Mouse (Mus musculus) retina, embryonic 14.5 days (tissue): ENCODE measurements at regions not wholly inside any gene's neighbourhood (a gene's known extent, or its start where the extent isn't known, plus 50 kb on each side); places are given as distances from the start of the nearest gene placed in this dataset.

Experiments
- DNase-seq: peaks from one replicate; pipeline ENCODE4 v3.0.0-alpha.2; 2015; ENCODE audit warnings: low spot score

GRCm38 (mm10) chr16:95929700-95930435 lies 60.9 kb downstream of the Psmg1 start:
- DNase-seq: no peak

DNA sequence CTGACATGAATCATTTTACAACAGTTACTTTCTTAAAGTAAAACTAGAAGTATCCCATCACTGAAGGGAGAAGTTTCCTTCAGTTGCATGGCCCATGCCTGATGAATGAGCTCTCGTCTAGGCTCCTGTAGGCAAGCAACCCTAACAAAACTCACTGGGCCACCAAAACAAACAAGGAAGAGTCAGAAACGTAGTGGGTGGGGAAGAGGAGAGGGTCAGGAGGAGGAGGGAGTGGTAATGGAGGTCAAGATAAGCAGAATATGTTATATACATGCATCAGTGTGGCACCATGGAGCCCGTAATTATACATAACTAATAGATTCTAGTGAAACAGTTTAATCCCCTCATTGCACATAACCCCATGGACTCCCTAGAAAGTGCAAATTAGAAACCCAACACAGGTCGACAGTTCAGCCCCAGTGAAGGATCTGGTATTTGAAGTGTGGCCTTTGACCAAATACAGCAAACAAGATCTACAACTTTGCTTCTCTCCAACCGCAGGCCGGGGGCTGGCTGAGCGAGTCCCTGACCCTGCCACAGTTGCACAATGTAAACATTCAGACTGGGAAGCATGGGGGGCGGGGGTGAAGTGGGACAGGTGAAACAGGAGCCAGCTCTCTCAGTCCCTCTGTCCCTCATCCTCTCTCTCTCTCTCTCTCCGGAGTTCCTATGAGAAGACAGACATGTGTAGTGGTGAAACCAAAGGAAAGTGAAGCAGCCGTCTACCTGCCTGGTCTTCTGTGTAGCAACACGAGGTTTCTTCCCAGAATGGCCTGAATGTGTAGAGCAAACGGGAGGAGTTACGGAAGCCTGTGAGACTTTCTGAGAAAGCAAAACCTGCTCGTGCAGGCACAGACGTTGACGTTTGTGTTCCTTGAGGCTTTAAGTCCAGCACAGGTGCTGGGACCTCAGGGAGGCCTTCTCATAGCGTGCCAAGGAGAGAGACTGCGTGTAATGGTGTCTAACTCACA lies 62.2 kb downstream of the Psmg1 start:
- no peak for DNase-seq

DNA sequence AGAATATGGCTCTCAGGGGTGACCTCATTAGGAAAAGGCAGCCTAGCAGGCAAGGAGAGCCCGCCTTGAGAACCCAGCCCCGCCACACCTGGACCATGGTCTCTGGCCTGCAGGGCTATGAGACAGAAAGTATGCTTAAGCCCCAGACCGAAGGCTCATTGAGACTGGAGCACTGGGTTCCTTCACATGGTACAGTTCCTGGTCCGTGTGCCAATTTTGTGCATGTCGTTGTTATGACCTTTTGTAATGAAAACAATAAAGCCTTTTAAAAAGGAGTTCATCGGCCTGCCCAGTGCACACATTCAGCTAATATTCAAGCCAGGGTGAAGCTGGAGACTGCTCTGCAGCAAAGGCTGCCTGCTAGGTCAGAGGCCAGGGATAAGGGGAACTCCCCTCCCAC lies 64.2 kb downstream of the Psmg1 start:
- no peak for DNase-seq

DNA sequence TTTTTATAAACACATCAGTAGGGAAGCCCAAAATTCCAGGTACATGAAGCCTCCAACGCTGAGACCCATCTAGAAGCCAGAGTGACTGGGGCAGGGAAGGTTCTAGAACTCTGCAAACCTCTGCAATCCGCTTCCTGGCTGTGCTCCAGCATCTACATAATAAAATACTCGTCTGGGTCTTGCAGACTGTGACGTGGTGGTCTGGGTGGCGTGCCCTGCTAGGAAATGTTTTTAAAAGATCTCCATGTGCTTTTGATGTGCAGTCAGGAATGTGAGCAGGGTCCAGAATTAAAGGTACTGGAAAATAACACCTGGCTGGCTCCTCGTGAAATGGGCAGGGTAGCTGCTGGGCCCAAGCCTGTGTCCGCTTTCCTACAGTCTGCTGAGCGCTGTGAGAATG lies 66.0 kb downstream of the Psmg1 start:
- no peak for DNase-seq

DNA sequence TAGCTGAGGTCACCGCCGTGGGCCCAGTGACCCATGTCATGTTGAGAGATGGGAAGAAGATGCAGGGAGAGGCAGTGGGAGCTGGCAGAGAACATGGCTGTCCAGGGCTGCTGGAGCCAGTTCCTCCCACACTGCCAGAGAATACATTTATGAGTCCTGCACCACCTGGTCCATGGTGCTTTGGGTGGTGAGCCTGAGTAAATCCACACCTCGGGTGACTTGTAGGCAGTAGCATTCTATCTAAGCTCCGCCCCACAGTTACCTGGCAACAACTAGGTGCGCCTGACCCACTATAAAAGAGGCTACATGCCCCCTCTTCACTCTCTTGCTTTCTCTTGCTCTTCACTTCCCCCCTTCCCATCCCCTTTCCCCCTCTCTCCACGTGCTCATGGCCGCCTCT lies 66.8 kb downstream of the Psmg1 start:
- no peak for DNase-seq

- DNase-seq: no peak
Measured at GRCm38 (mm10) chr16:95922369-95922934, 68.3 kb downstream of the Psmg1 start.

GRCm38 (mm10) chr16:95921169-95921568 lies 69.6 kb downstream of the Psmg1 start:
- no peak for DNase-seq

DNA sequence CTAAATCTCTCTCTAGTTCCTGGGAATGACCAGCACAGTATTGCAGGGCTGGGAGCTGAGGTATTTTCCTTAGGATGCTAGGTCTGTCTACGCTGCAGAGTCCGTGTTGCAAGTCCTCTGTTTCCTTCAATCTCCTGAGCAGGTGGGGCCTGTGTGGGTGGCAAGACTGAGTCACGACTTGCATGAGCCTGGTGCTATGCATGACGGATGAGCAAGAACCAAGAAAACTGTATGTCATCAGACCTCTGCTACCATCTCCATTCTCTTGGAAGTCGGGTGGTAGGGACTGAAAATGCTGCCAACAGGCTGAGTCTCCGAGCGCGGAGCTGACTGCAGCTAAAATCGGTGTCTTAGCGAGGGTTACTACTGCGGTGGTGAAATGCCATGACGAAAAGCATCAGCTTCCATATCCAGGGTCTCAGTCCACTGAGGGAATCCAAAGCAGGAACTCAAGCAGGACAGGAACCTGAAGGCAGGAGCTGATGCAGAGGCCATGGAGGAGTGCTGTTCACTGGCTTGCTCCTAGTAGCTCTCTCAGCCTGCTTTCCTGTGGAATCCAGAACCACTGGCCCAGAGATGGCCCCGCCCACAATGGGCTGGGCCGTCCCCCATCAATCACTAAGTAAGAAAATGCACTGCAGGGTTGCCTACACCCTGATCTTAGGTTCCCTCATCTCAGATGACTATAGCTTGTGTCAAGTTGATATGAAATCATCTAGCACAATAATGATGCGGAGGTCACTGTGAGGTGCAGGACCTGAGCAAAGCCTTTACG lies 71.9 kb downstream of the Psmg1 start:
- DNase-seq: no peak

- DNase-seq: no peak
Measured at GRCm38 (mm10) chr16:95917635-95918407, 72.9 kb downstream of the Psmg1 start.

DNA sequence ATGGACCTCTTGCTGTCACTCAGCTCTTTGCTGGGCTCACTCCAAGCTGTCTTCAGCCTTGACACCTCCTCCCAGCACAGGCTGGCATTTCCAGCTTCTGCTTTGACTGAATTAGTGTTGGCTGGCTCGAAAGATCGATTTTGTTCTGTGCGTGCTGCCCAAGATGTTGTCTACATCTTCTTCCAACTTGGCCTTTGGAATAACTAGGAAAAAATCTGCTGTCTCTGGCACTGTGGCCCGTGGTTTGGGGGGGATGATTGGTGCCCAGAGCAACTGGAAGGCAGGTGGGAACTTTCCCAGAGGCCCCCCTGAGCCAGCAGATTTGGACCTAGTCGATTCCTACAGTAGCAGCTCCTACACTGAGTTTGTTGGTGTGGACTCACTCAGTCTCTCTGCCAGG lies 76.9 kb downstream of the Psmg1 start:
- DNase-seq: no peak

DNA sequence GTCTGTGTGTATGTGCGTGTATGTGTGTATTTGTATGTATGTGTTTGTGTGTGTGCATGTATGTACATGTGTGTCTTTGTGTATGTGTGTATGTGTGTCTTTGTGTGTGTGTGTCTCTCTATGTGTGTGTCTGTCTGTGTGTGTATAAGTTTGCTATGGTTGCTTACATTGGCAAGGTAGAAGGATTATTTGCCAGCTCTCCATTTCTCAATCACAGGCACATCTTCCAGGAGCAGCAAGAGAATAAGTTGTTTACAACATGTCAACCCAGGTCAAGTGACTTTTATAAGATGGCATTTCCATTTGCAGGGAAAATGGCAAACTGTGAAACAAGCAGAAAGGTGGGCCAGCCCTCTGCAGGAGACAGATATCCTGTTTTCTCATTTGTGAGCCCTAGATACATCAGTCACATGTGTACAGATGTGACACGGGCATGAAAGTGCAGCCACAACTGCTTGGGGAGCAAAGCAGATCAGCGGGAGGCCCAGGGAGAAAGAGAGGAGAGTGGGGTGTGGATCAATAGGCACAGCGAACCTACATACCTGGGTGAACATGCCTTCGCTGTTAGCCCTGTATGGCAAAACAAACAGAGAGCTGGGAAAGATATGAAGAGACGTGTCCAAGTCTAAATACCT lies 86.1 kb downstream of the Psmg1 start:
- DNase-seq: no peak

DNA sequence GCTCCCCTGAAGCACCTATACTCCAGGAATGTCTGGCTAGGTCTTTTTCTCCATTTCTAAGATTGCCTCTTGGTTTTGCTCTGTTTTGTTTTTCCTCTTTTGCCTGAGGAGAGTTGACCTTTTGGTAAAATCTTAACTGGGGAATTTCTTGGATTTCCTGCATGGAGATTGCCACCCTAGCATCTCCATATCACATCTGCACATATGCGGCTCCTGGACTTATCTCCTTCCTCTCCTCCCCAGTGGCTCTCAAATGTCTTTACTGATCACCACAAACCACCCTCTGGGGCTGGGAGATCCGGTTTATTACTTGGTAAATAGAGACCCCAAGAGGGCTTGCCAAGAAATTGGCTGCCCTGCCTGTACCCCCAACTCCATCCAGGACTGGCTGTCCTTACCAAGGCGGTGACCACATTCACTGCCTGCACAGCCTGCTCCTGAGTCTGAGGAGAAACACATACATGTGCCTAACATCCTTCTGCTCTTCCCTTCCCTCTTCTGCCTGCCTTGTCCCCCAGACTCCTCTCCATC lies 87.3 kb downstream of the Psmg1 start:
- DNase-seq: no peak

- no peak for DNase-seq
Measured at GRCm38 (mm10) chr16:95902177-95902576, 88.6 kb downstream of the Psmg1 start.

GRCm38 (mm10) chr16:95901388-95901787 lies 89.4 kb downstream of the Psmg1 start:
- DNase-seq: no peak

DNA sequence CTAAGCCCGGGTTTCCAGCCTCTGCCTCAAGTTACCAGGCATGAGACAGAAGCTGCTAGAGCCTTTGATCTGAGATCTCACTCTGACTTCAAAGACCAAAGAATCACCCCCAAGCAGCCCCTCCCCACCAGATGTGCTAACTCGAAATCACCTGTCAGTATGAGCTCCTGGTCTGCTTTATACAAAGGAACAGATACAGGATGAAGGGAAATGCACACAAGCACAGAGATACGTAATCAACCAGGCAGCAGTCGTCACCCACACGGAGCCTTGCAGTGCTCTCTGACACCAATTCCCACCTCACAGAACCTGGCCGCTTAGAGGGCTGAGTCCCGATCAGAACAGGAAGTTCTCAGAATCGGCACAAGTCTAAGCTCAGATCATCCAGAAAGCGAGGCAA lies 90.6 kb downstream of the Psmg1 start:
- no peak for DNase-seq

DNA sequence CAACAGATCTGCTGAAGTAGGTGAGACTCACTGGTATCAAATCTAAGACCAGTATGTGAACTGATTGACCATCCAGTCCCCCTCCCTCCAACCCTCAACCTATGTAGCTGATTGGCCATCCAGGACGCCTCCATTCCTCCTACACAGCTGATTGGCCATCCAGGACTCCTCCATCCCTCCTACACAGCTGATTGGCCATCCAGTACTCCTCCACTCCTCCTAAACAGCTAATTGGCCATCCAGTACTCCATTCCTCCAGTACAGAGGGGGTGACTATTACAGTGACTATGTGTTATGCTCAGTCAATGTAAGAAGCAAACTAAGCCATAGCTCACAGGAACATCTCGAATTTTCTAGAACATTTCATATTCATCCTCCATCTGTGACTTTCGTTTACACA lies 91.1 kb downstream of the Psmg1 start:
- no peak for DNase-seq

GRCm38 (mm10) chr16:95897843-95898242 lies 92.9 kb downstream of the Psmg1 start:
- no peak for DNase-seq

GRCm38 (mm10) chr16:95896126-95896525 lies 94.6 kb downstream of the Psmg1 start:
- DNase-seq: no peak

DNA sequence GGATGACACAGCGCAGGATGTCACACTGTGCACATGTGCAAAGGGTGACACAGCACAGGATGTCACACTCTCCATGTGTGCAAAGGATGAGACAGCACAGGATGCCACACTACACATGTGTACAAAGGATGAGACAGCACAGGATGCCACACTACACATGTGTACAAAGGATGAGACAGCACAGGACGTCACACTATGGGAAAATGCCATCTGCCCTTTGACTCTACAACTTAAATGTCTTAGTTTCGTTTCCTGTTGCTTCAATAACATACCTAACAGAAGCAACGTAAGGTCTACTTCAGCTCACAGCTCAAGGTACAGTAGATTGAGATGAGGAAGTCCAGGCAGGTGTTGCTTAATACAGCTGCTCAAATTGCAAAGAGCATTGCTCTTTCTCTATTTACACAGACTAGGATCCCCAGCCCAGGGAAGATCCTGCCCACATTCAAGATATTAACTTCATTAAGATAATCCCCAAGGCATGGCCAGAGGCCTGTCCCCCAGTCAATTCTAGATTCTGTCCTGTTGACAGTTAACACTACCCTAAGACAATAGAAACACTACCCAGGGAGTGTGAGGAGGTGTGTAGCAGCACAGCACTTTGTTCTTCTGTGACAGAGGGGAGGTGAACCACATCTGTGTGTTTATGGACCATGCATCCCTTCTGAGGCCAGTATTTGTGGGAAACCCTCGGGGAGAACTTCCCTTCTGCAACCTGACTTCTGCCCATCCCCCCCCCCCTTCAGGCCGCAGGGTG lies 97.0 kb downstream of the Psmg1 start:
- DNase-seq: no peak

- no peak for DNase-seq
Measured at GRCm38 (mm10) chr16:95892356-95892755, 98.4 kb downstream of the Psmg1 start.
